Mouse (Mus musculus) CH12.LX (cell line): ENCODE data around the gene Naa35. TPM values are rescaled to one million over a fixed set of nuclear protein-coding genes. Genes with fewer than 3 reads are reported as not detected.

ENCODE experiments used
- DNase-seq: peaks from one replicate; pipeline ENCODE4 v3.0.0-alpha.2; 2013; ENCODE audit errors: extremely low read depth
- H3K27ac ChIP-seq: 2 replicates; pipeline ENCODE4 v1.5.1; 2012; ENCODE audit warnings: low read depth, mild to moderate bottlenecking, control low read depth, moderate library complexity; ENCODE audit not compliant: insufficient read depth
- H3K27me3 ChIP-seq: replicated peaks from 2 replicates; pipeline ENCODE3; 2012; ENCODE audit warnings: inconsistent platforms
- H3K36me3 ChIP-seq, 2 experiments: replicated peaks in 1 of 2; 2 replicates each; pipeline versions ENCODE3 to v1.6.1; 2012; ENCODE audit warnings: inconsistent platforms in 1 of 2, low read length in 1 of 2, mild to moderate bottlenecking in 1 of 2, mixed read lengths in 1 of 2, moderate library complexity in 1 of 2; ENCODE audit not compliant: control insufficient read depth in 1 of 2, insufficient read depth in 1 of 2
- H3K4me1 ChIP-seq, 2 experiments: 2 replicates each; pipeline ENCODE4 v1.6.1; 2012; ENCODE audit warnings: inconsistent platforms in 1 of 2, moderate library complexity in 1 of 2; ENCODE audit not compliant: insufficient read depth in 2 of 2, control insufficient read depth in 1 of 2
- H3K4me2 ChIP-seq: 2 replicates; pipeline ENCODE4 v1.6.1; 2012; ENCODE audit warnings: low read depth, mild to moderate bottlenecking, control low read depth; ENCODE audit not compliant: poor library complexity, insufficient read depth, severe bottlenecking
- H3K4me3 ChIP-seq, 3 experiments: fragments of 150-350 bp in 1 of 3; sonication (generic) in 1 of 3; replicated peaks in 1 of 3; 2 replicates each; pipeline versions ENCODE3 to v1.5.1; 2011 to 2012; ENCODE audit warnings: low read depth in 2 of 3, low read length in 2 of 3, mild to moderate bottlenecking in 2 of 3, moderate library complexity in 2 of 3, control low read depth in 1 of 3, improper control_type of control experiment in 1 of 3, inconsistent platforms in 1 of 3, mixed read lengths in 1 of 3; ENCODE audit not compliant: poor library complexity in 1 of 3
- H3K79me2 ChIP-seq: replicated peaks from 2 replicates; pipeline ENCODE4 v1.6.1; 2012; ENCODE audit warnings: mild to moderate bottlenecking, moderate library complexity; ENCODE audit not compliant: control insufficient read depth, poor library complexity, insufficient read depth, severe bottlenecking; ENCODE audit errors: extremely low read depth
- H3K9ac ChIP-seq: 2 replicates; pipeline ENCODE4 v1.6.1; 2012; ENCODE audit warnings: low read depth, mild to moderate bottlenecking, control low read depth, moderate library complexity; ENCODE audit not compliant: insufficient read depth
- H3K9me3 ChIP-seq: replicated peaks from 2 replicates; pipeline ENCODE3; 2012; ENCODE audit warnings: low read length, inconsistent platforms, mixed read lengths
- BHLHE40 ChIP-seq: IDR thresholded peaks from 2 replicates; pipeline ENCODE4 v1.6.1; 2011; ENCODE audit warnings: mild to moderate bottlenecking, low read depth, low read length, improper control_type of control experiment
- CHD1 ChIP-seq: IDR thresholded peaks from 2 replicates; pipeline ENCODE4 v1.6.1; 2012; ENCODE audit warnings: low read depth, low read length, improper control_type of control experiment, inconsistent platforms
- CHD2 ChIP-seq: IDR thresholded peaks from 2 replicates; pipeline ENCODE4 v1.6.1; 2011; ENCODE audit warnings: low read length, improper control_type of control experiment
- EP300 ChIP-seq: IDR thresholded peaks from 2 replicates; pipeline ENCODE4 v1.6.1; 2011; ENCODE audit warnings: low read length, improper control_type of control experiment
- ETS1 ChIP-seq: conservative IDR thresholded peaks from 2 replicates; pipeline ENCODE4 v1.6.1; 2012; ENCODE audit warnings: low read depth, mild to moderate bottlenecking, inconsistent platforms, low read length, improper control_type of control experiment, moderate library complexity
- IRF4 ChIP-seq: IDR thresholded peaks from 2 replicates; pipeline ENCODE4 v1.6.1; 2014; ENCODE audit warnings: low read depth, mild to moderate bottlenecking, inconsistent platforms, low read length, improper control_type of control experiment
- JUN ChIP-seq: IDR thresholded peaks from 2 replicates; pipeline ENCODE4 v1.6.1; 2011; ENCODE audit warnings: low read depth, mild to moderate bottlenecking, low read length, improper control_type of control experiment, moderate library complexity; ENCODE audit not compliant: insufficient read depth
- JUND ChIP-seq: conservative IDR thresholded peaks from 2 replicates; pipeline ENCODE4 v1.6.1; 2011; ENCODE audit warnings: low read depth, low read length, improper control_type of control experiment
- KAT2A ChIP-seq: IDR thresholded peaks from 2 replicates; pipeline ENCODE4 v1.6.1; 2012; ENCODE audit warnings: low read length, improper control_type of control experiment, inconsistent platforms; ENCODE audit not compliant: insufficient replicate concordance
- MAX ChIP-seq: IDR thresholded peaks from 2 replicates; pipeline ENCODE4 v1.6.1; 2011; ENCODE audit warnings: low read length, improper control_type of control experiment
- MAZ ChIP-seq: IDR thresholded peaks from 2 replicates; pipeline ENCODE4 v1.6.1; 2012; ENCODE audit warnings: low read depth, mild to moderate bottlenecking, inconsistent platforms, low read length, improper control_type of control experiment, moderate library complexity
- MEF2A ChIP-seq: IDR thresholded peaks from 2 replicates; pipeline ENCODE4 v1.6.1; 2014; ENCODE audit warnings: low read depth, mild to moderate bottlenecking, inconsistent platforms, low read length, improper control_type of control experiment, borderline replicate concordance
- MXI1 ChIP-seq: IDR thresholded peaks from 2 replicates; pipeline ENCODE4 v1.6.1; 2011; ENCODE audit warnings: mild to moderate bottlenecking, low read depth, low read length, improper control_type of control experiment
- NELFE ChIP-seq: IDR thresholded peaks from 2 replicates; pipeline ENCODE4 v1.6.1; 2011; ENCODE audit warnings: low read depth, low read length, improper control_type of control experiment
- POLR2AphosphoS2 ChIP-seq: IDR thresholded peaks from 2 replicates; pipeline ENCODE4 v1.6.1; 2011; ENCODE audit warnings: low read depth, low read length, improper control_type of control experiment
- RAD21 ChIP-seq: IDR thresholded peaks from 2 replicates; pipeline ENCODE4 v1.6.1; 2011; ENCODE audit warnings: low read depth, mild to moderate bottlenecking, low read length, improper control_type of control experiment, moderate library complexity
- USF2 ChIP-seq: conservative IDR thresholded peaks from 2 replicates; pipeline ENCODE4 v1.6.1; 2011; ENCODE audit warnings: low read depth, low read length, improper control_type of control experiment
- ZKSCAN1 ChIP-seq: IDR thresholded peaks from 2 replicates; pipeline ENCODE4 v1.6.1; 2012; ENCODE audit warnings: low read depth, inconsistent platforms, low read length, improper control_type of control experiment, borderline replicate concordance
- dilution Hi-C: fragments of 300-500 bp; cut with MboI; formaldehyde crosslinking; loops from 2 replicates; pipeline ENCODE4 v1.14.3; 2020; ENCODE audit warnings: low sequenced_read_pairs; ENCODE audit not compliant: extremely low pct_unique_long_range_greater_than_20kb, extremely low pct_ligation_motif_present
- in situ Hi-C: fragments of 300-500 bp; cut with MboI; formaldehyde crosslinking; loops from 3 replicates; pipeline ENCODE4 v1.14.3; 2019; ENCODE audit warnings: low sequenced_read_pairs, low pct_ligation_motif_present, low pct_unique_long_range_greater_than_20kb, mixed read lengths
- polyA plus RNA-seq: library from polyadenylated mRNA; unstranded; fragments of >175 nt; gene quantifications from 2 replicates; pipeline ENCODE4 v1.2.1, GENCODE M21; 2012; ENCODE audit warnings: low read depth; ENCODE audit not compliant: insufficient read length
- total RNA-seq, 2 experiments: library from RNA; depleted of rRNA; stranded (reverse); fragments of 300-350 nt in 1 of 2; fragments of >200 nt in 1 of 2; gene quantifications; 2 replicates each; pipeline ENCODE4 v1.2.3; 2012 to 2014

The Naa35 gene
- total and polyA plus RNA-seq, 3 experiments, result 46.8 to 60.2 (median 56.4) TPM

- H3K9me3 ChIP-seq, result peaks cover 2% of the 10 kb centered on the region
- no peak overlapping the region for H3K4me2 ChIP-seq
- peaks cover 0 to 5% of the 10 kb centered on the region in 2 experiments; a peak in 1 of 4 replicates for H3K4me1 ChIP-seq
- in situ Hi-C loops (no loop called here), dilution Hi-C loops (no loop called here)
- no peaks in the 10 kb centered on the region for H3K79me2 ChIP-seq
- no peak overlapping the region for H3K4me3 ChIP-seq
- DNase-seq, result no peak
- TF ChIP-seq BHLHE40 (no peak), NELFE (no peak), RAD21 (no peak), CHD2 (no peak)
- H3K27ac ChIP-seq, result no peak overlapping the region
- peaks cover 0 to 50% of the 10 kb centered on the region in 2 experiments for H3K36me3 ChIP-seq
- H3K27me3 ChIP-seq, result no peaks in the 10 kb centered on the region
- no peak overlapping the region for H3K9ac ChIP-seq
These were observed 45.0 kb upstream of the Naa35 start for GRCm38 (mm10) chr13:59540030-59540429.

DNA sequence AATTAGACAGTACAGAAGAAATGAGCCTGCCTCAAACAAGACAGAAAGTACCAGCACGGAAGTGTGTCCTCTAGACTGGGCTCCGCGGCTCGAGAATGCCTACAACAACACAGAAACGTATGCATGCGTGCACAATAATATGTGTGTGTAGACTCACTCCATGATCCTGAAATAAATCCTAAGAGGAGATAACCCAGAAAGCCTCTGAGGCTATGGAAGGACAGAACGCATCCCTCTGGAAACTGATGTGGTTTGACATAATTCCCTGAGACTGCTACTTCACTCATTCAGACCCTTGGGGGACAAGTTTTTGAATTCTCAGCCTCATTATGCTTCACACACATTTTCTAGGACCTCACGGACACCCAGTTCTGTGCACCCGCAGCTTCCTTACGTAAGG, 42.6 kb upstream of the Naa35 start:
- dilution Hi-C loops, result no loop called here
- H3K4me1 ChIP-seq, result peaks cover 5% of the 10 kb centered on the region in 2 experiments; a peak in 2 of 4 replicates
- H3K27me3 ChIP-seq, result no peaks in the 10 kb centered on the region
- H3K27ac ChIP-seq, result no peak overlapping the region
- peaks cover 2% of the 10 kb centered on the region for H3K9me3 ChIP-seq
- no peak overlapping the region for H3K4me2 ChIP-seq
- H3K79me2 ChIP-seq, result no peaks in the 10 kb centered on the region
- H3K9ac ChIP-seq, result no peak overlapping the region
- H3K36me3 ChIP-seq, result peaks cover 0 to 39% of the 10 kb centered on the region in 2 experiments
- in situ Hi-C loops, result no loop called here
- no peak overlapping the region for H3K4me3 ChIP-seq
- TF ChIP-seq POLR2AphosphoS2 (no peak), JUND (no peak), IRF4 (no peak), ZKSCAN1 (no peak), MAZ (no peak), USF2 (no peak), MEF2A (no peak), KAT2A (no peak), JUN (no peak), ETS1 (no peak), CHD1 (no peak), CHD2 (no peak), MXI1 (no peak), EP300 (no peak), MAX (no peak)
- no peak for DNase-seq
